In the genomic region with DNA sequence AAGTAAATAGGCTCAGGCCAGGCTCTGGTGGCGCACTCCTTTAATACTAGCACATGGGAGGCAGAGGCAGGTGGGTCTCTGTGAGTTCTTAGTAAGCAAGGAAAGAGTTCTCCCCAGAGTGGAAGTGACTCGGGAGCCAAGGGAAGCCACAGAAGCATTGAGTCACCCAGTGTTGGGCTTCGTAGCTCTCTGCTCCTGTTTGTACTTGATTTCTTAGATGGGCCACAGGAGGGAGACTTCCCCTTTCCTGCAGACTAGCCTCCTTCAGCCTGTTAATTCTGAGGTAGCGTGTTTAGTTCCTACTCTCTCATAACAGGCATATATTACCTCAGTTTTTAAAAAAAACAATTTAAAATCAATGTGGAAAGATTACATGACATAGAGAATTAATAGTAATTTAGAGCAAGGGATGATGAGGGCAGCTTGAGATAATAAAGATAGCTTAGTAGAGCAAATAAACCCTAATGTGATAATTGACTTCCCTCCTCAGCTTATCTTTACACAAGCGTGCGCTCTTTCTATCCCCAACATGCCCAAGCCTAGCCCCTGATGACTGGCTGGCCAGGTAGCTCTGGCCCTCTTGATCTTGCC, we compare ENCODE assay signal across 25 mouse cellular contexts. TPM values are rescaled to one million over a fixed set of nuclear protein-coding genes. Genes with fewer than 3 reads are reported as not detected.
A peak's percentile ranks its signal among the peaks of the same experiment; 100 is the strongest.
DNase-seq lines count a peak whose midpoint lies in the region; ATAC-seq and TF ChIP-seq lines count a peak whose summit lies in the region.
"Had no signal": no experiment of that assay in that cellular context is flagged by ENCODE, and none has a peak within 500 bp of the region (broad histone marks: within the 10 kb centered on the region; RNA-seq: fewer than 3 reads in every experiment).

No protein-coding gene starts in this region.

- TF ChIP-seq POLR2A in CH12.LX (IDR thresholded peaks at IDR 0.05; ENCODE audit: low read depth, low read length), result no peak

- H3K27ac ChIP-seq in liver, postnatal 0 days (ENCODE audit: low read depth), result no peak overlapping the region
- H3K27ac ChIP-seq in liver, embryonic 11.5 days (ENCODE audit: low read depth, low read length), result no peak overlapping the region
- H3K27ac ChIP-seq in CH12.LX (ENCODE audit: insufficient read depth, low read depth), result no peak overlapping the region
- H3K27ac ChIP-seq in stomach, embryonic 16.5 days (ENCODE audit: low read length), result peak overlapping the region; percentile 34; the same call in 1 of the 2 replicates
- H3K27ac ChIP-seq: forebrain, embryonic 10.5 days; hindbrain, postnatal 0 days; limb, embryonic 10.5 days; liver, embryonic 12.5 days; lung, embryonic 15.5 days had no signal

- TF ChIP-seq EP300 in liver, postnatal 0 days (IDR thresholded peaks at IDR 0.05; ENCODE audit: low read depth), result no peak
- TF ChIP-seq EP300 in CH12.LX (IDR thresholded peaks at IDR 0.05; ENCODE audit: low read length), result no peak

- H3K4me2 ChIP-seq in liver, postnatal 0 days (ENCODE audit: low read depth, low read length), result no peak overlapping the region
- no peak overlapping the region for H3K4me2 ChIP-seq in liver, embryonic 11.5 days
- no peak overlapping the region for H3K4me2 ChIP-seq in CH12.LX (ENCODE audit: insufficient read depth, low read depth, poor library complexity, severe bottlenecking)
- no peak overlapping the region for H3K4me2 ChIP-seq in stomach, embryonic 16.5 days (ENCODE audit: low read depth, low read length)
- H3K4me2 ChIP-seq: liver, embryonic 12.5 days; lung, embryonic 15.5 days; midbrain, embryonic 11.5 days had no signal

- no peaks in the 10 kb centered on the region for H3K27me3 ChIP-seq in liver, postnatal 0 days (ENCODE audit: insufficient read depth, low read length)
- no peaks in the 10 kb centered on the region for H3K27me3 ChIP-seq in liver, embryonic 11.5 days (replicated peaks; ENCODE audit: control insufficient read depth, insufficient read depth, low read length)
- H3K27me3 ChIP-seq in CH12.LX (replicated peaks), result no peaks in the 10 kb centered on the region
- no peaks in the 10 kb centered on the region for H3K27me3 ChIP-seq in stomach, embryonic 16.5 days (ENCODE audit: control insufficient read depth, insufficient read depth, low read length)
- H3K27me3 ChIP-seq: liver, embryonic 12.5 days; lung, embryonic 15.5 days had no signal

- no peaks in the 10 kb centered on the region for H3K9me3 ChIP-seq in liver, postnatal 0 days (ENCODE audit: low read length)
- H3K9me3 ChIP-seq in liver, embryonic 11.5 days (ENCODE audit: control insufficient read depth, low read length), result no peaks in the 10 kb centered on the region
- no peaks in the 10 kb centered on the region for H3K9me3 ChIP-seq in CH12.LX (replicated peaks; ENCODE audit: low read length)
- H3K9me3 ChIP-seq in stomach, embryonic 16.5 days (replicated peaks; ENCODE audit: control insufficient read depth, low read length), result no peaks in the 10 kb centered on the region
- H3K9me3 ChIP-seq: forebrain, embryonic 10.5 days; limb, embryonic 10.5 days; liver, embryonic 12.5 days; lung, embryonic 15.5 days had no signal

- no peaks in the 10 kb centered on the region for H3K36me3 ChIP-seq in liver, postnatal 0 days (replicated peaks; ENCODE audit: insufficient read depth, low read length)
- H3K36me3 ChIP-seq in liver, embryonic 11.5 days (ENCODE audit: control insufficient read depth, insufficient read depth, low read length), result no peaks in the 10 kb centered on the region
- no peaks in the 10 kb centered on the region for H3K36me3 ChIP-seq in CH12.LX (replicated peaks in 1 of 2; ENCODE audit: control insufficient read depth in 1 of 2, insufficient read depth in 1 of 2, low read length in 1 of 2)
- no peaks in the 10 kb centered on the region for H3K36me3 ChIP-seq in stomach, embryonic 16.5 days (ENCODE audit: control insufficient read depth, insufficient read depth, low read length)
- H3K36me3 ChIP-seq: forebrain, embryonic 10.5 days; limb, embryonic 10.5 days; liver, embryonic 12.5 days; lung, embryonic 15.5 days had no signal

- peak; percentile 27; the same call in 1 of the 2 replicates for TF ChIP-seq CTCF in liver, postnatal 0 days (IDR thresholded peaks at IDR 0.05; ENCODE audit: low read depth)
- TF ChIP-seq CTCF in CH12.LX (conservative IDR thresholded peaks at IDR 0.05 in 1 of 2, IDR thresholded peaks at IDR 0.05 in 1 of 2; ENCODE audit: low read depth in 2 of 2, low read length in 2 of 2), result peak in 1 of 2 experiments; percentile 37; a peak in 2 of 4 replicates

- peaks cover 4% of the 10 kb centered on the region; the same call in 1 of the 2 replicates for H3K4me1 ChIP-seq in liver, postnatal 0 days (ENCODE audit: insufficient read depth)
- H3K4me1 ChIP-seq in liver, embryonic 11.5 days (replicated peaks; ENCODE audit: control insufficient read depth, insufficient read depth, low read length), result peaks cover 8% of the 10 kb centered on the region
- H3K4me1 ChIP-seq in CH12.LX (ENCODE audit: control insufficient read depth in 1 of 2, insufficient read depth in 2 of 2), result peaks cover 0 to 66% of the 10 kb centered on the region in 2 experiments; a peak in 3 of 4 replicates
- H3K4me1 ChIP-seq in stomach, embryonic 16.5 days (ENCODE audit: control insufficient read depth, insufficient read depth, low read length), result peaks cover 4% of the 10 kb centered on the region; the same call in 1 of the 2 replicates
- H3K4me1 ChIP-seq: forebrain, embryonic 10.5 days; lung, embryonic 15.5 days had no signal

- in situ Hi-C loops in CH12.LX (cut with MboI; ENCODE audit: low pct_ligation_motif_present, low pct_unique_long_range_greater_than_20kb, low sequenced_read_pairs), result loop anchor here (5.0 kb wide), 1 partner anchor 466 kb away; no protein-coding TSS in a partner anchor

- WGBS in liver, postnatal 0 days (ENCODE audit: insufficient replicate concordance), result 53% methylated on average over 6 of the region's 6 CpGs
- whole genome bisulfite sequencing in liver, embryonic 11.5 days, result 58% methylated on average over 6 of the region's 6 CpGs
- WGBS in stomach, embryonic 16.5 days, result 75% methylated on average over 6 of the region's 6 CpGs

- dilution Hi-C loops in CH12.LX (cut with MboI; ENCODE audit: extremely low pct_ligation_motif_present, extremely low pct_unique_long_range_greater_than_20kb, low sequenced_read_pairs), result no loop called here

- ATAC-seq in liver, postnatal 0 days, result no peak
- no peak for ATAC-seq in liver, embryonic 11.5 days (replicated peaks; ENCODE audit: low FRiP score)
- ATAC-seq in granulocyte monocyte progenitor cell, adult 5-6 weeks (replicated peaks; ENCODE audit: poor library complexity, severe bottlenecking), result peak; percentile 83
- ATAC-seq in stomach, embryonic 16.5 days (ENCODE audit: insufficient read depth, low FRiP score), result no peak
- ATAC-seq: activated CD4-positive, CD25-positive, alpha-beta regulatory T cell, adult 4 months; forebrain, postnatal 0 days; hindbrain, postnatal 0 days; liver, embryonic 12.5 days had no signal

- H3K9ac ChIP-seq in liver, postnatal 0 days (replicated peaks), result no peak overlapping the region
- no peak overlapping the region for H3K9ac ChIP-seq in liver, embryonic 11.5 days (ENCODE audit: low read depth, low read length)
- no peak overlapping the region for H3K9ac ChIP-seq in CH12.LX (ENCODE audit: insufficient read depth, low read depth)
- no peak overlapping the region for H3K9ac ChIP-seq in stomach, embryonic 16.5 days (ENCODE audit: low read length)
- H3K9ac ChIP-seq: forebrain, postnatal 0 days; liver, embryonic 12.5 days; lung, embryonic 15.5 days had no signal

- no peak for DNase-seq in liver, postnatal 0 days
- no peak for DNase-seq in liver, embryonic 11.5 days (ENCODE audit: low spot score)
- peak; percentile 43 for DNase-seq in CH12.LX (ENCODE audit: extremely low read depth)
- DNase-seq in urinary bladder, adult 2 months (ENCODE audit: low spot score), result no peak
- no peak for DNase-seq in layer of hippocampus, adult 9-11 months
- no peak for DNase-seq in ovary, adult 18-20 months (ENCODE audit: low spot score)
- DNase-seq: adrenal gland, postnatal 10 days; cerebellum, adult 11 months; cerebellum, postnatal 36 days; forebrain, postnatal 0 days; gastrocnemius, postnatal 36 days; heart, postnatal 4 days; kidney, adult 18-20 months; kidney, postnatal 10 days; lung, postnatal 4 days; thymus, postnatal 36 days had no signal

- TF ChIP-seq RAD21 in CH12.LX (IDR thresholded peaks at IDR 0.05; ENCODE audit: low read depth, low read length), result no peak; the same call in none of the 2 replicates

- H3K79me2 ChIP-seq in CH12.LX (replicated peaks; ENCODE audit: control insufficient read depth, extremely low read depth, insufficient read depth, poor library complexity, severe bottlenecking), result no peaks in the 10 kb centered on the region; the same call in none of the 2 replicates

- H3K4me3 ChIP-seq in liver, postnatal 0 days (ENCODE audit: low read depth, low read length), result no peak overlapping the region
- no peak overlapping the region for H3K4me3 ChIP-seq in liver, embryonic 11.5 days (ENCODE audit: low read depth, low read length)
- H3K4me3 ChIP-seq in CH12.LX (replicated peaks in 1 of 3; ENCODE audit: low read depth in 2 of 3, low read length in 2 of 3, poor library complexity in 1 of 3), result no peak overlapping the region
- H3K4me3 ChIP-seq in stomach, embryonic 16.5 days (replicated peaks; ENCODE audit: low read length), result no peak overlapping the region
- H3K4me3 ChIP-seq: forebrain, embryonic 10.5 days; limb, embryonic 10.5 days; liver, embryonic 12.5 days; lung, embryonic 15.5 days had no signal

RNA-seq across cellular contexts. Expression of gene Sesn1, which starts 16.9 kb away (rescaled TPM):
- 15.8 and 16.4 TPM in 2 replicates for polyA plus RNA-seq in liver, postnatal 0 days (2015; fragmentation: Nextera tagmentation; extraction: Ambion mirVana)
- polyA plus RNA-seq in liver, embryonic 11.5 days (2014; fragmentation: Nextera tagmentation; extraction: Ambion mirVana), result 22.8 and 25.6 TPM in 2 replicates
- 9.6 and 10.4 TPM in 2 replicates for total RNA-seq in CH12.LX (2012; rRNA removed)
- 27.8 and 30.8 TPM in 2 replicates for total RNA-seq in CH12.LX (2014; rRNA removed)
- 22.0 and 23.5 TPM in 2 replicates for polyA plus RNA-seq in CH12.LX (2012; ENCODE audit: insufficient read length, low read depth)
- 30.8 and 31.3 TPM in 2 replicates for total RNA-seq in granulocyte monocyte progenitor cell, adult 5-6 weeks (2014; fragmentation: Nextera tagmentation)
- total RNA-seq in granulocyte monocyte progenitor cell, adult 5-6 weeks (2017), result 21.9 and 24.0 TPM in 2 replicates
- polyA plus RNA-seq in stomach, embryonic 16.5 days (2015; fragmentation: Nextera tagmentation; extraction: Ambion mirVana), result 32.3 and 34.2 TPM in 2 replicates
- 35.8 and 41.4 TPM in 2 replicates for polyA plus RNA-seq in urinary bladder, adult 2 months (2012; rRNA removed)

RNA-seq across cellular contexts. Expression of gene Cep57l1, which starts 16.9 kb away (rescaled TPM):
- 6.3 and 7.0 TPM in 2 replicates for polyA plus RNA-seq in liver, postnatal 0 days (2015; fragmentation: Nextera tagmentation; extraction: Ambion mirVana)
- polyA plus RNA-seq in liver, embryonic 11.5 days (2014; fragmentation: Nextera tagmentation; extraction: Ambion mirVana), result 31.1 and 34.4 TPM in 2 replicates
- 14.1 TPM in 2 replicates for total RNA-seq in CH12.LX (2012; rRNA removed)
- total RNA-seq in CH12.LX (2014; rRNA removed), result 28.1 and 29.2 TPM in 2 replicates
- 19.4 and 19.8 TPM in 2 replicates for polyA plus RNA-seq in CH12.LX (2012; ENCODE audit: insufficient read length, low read depth)
- 36.0 and 47.6 TPM in 2 replicates for total RNA-seq in granulocyte monocyte progenitor cell, adult 5-6 weeks (2014; fragmentation: Nextera tagmentation)
- total RNA-seq in granulocyte monocyte progenitor cell, adult 5-6 weeks (2017), result 29.2 and 43.4 TPM in 2 replicates
- 19.5 and 19.8 TPM in 2 replicates for polyA plus RNA-seq in stomach, embryonic 16.5 days (2015; fragmentation: Nextera tagmentation; extraction: Ambion mirVana)
- polyA plus RNA-seq in urinary bladder, adult 2 months (2012; rRNA removed), result 4.9 and 5.2 TPM in 2 replicates
